Mouse (Mus musculus): Measurements from ENCODE around the gene Ptov1. TPM values are rescaled to one million over a fixed set of nuclear protein-coding genes. Genes with fewer than 3 reads are reported as not detected.

The Ptov1 gene
- polyA plus RNA-seq, 1 experiment from 2014 or later, result 437 TPM

GRCm38 (mm10) chr7:44864595-44865542 lies 4.7 kb downstream of the Ptov1 start:
- Histone ChIP-seq H3K36me3 (peaks cover 59% of the 10 kb centered on the region), H3K4me1 (peaks cover 55% of the 10 kb centered on the region), H3K4me2 (0 out of 2 replicates have a peak overlapping the region, but pooled peaks have one; percentile 3), H3K9me3 (replicated peaks) (no peaks in the 10 kb centered on the region), H3K27ac (0 out of 2 replicates have a peak overlapping the region, but pooled peaks have one; percentile 100), H3K27me3 (no peaks in the 10 kb centered on the region), H3K4me3 (replicated peaks) (0 out of 2 replicates have a peak overlapping the region, but pooled peaks have one; percentile 7), H3K9ac (0 out of 2 replicates have a peak overlapping the region, but pooled peaks have one; percentile 2)
- no peak for ATAC-seq (replicated peaks; ENCODE audit: low FRiP score)
- 81% methylated on average over 24 of the region's 24 CpGs for WGBS

GRCm38 (mm10) chr7:44863982-44864494 lies 5.5 kb downstream of the Ptov1 start:
- Histone ChIP-seq H3K27ac (no peak overlapping the region), H3K4me1 (peaks cover 55% of the 10 kb centered on the region), H3K36me3 (peaks cover 67% of the 10 kb centered on the region), H3K4me3 (replicated peaks) (no peak overlapping the region), H3K9ac (0 out of 2 replicates have a peak overlapping the region, but pooled peaks have one; percentile 2), H3K9me3 (replicated peaks) (no peaks in the 10 kb centered on the region), H3K4me2 (no peak overlapping the region), H3K27me3 (no peaks in the 10 kb centered on the region)
- WGBS, result 90% methylated on average over 11 of the region's 11 CpGs
- no peak for ATAC-seq (replicated peaks; ENCODE audit: low FRiP score)

- peaks cover 57% of the 10 kb centered on the region for H3K4me1 ChIP-seq
- H3K27me3 ChIP-seq, result no peaks in the 10 kb centered on the region
- ATAC-seq (replicated peaks; ENCODE audit: low FRiP score), result no peak
- peaks cover 69% of the 10 kb centered on the region for H3K36me3 ChIP-seq
- WGBS, result 90% methylated on average over 14 of the region's 14 CpGs
- no peak overlapping the region for H3K9ac ChIP-seq
- no peak overlapping the region for H3K4me3 ChIP-seq (replicated peaks)
- H3K4me2 ChIP-seq, result no peak overlapping the region
- H3K9me3 ChIP-seq (replicated peaks), result no peaks in the 10 kb centered on the region
- H3K27ac ChIP-seq, result no peak overlapping the region
Measured at GRCm38 (mm10) chr7:44863210-44863609, 6.4 kb downstream of the Ptov1 start.

- Histone ChIP-seq H3K27ac (no peak overlapping the region), H3K36me3 (peaks cover 69% of the 10 kb centered on the region), H3K4me1 (peaks cover 57% of the 10 kb centered on the region), H3K4me2 (no peak overlapping the region), H3K4me3 (replicated peaks) (no peak overlapping the region), H3K27me3 (no peaks in the 10 kb centered on the region), H3K9ac (no peak overlapping the region), H3K9me3 (replicated peaks) (no peaks in the 10 kb centered on the region)
- ATAC-seq (replicated peaks; ENCODE audit: low FRiP score), result no peak
- WGBS, result 78% methylated on average over 8 of the region's 8 CpGs
Measured at GRCm38 (mm10) chr7:44862434-44862833, 7.2 kb downstream of the Ptov1 start.

- Histone ChIP-seq H3K4me2 (no peak overlapping the region), H3K36me3 (peaks cover 66% of the 10 kb centered on the region), H3K27me3 (no peaks in the 10 kb centered on the region), H3K4me3 (replicated peaks) (no peak overlapping the region), H3K9ac (no peak overlapping the region), H3K4me1 (peaks cover 51% of the 10 kb centered on the region), H3K9me3 (replicated peaks) (no peaks in the 10 kb centered on the region), H3K27ac (peak overlapping the region; percentile 75)
- ATAC-seq (replicated peaks; ENCODE audit: low FRiP score), result no peak
- WGBS, result 78% methylated on average over 14 of the region's 14 CpGs
Measured at GRCm38 (mm10) chr7:44861429-44861816, 8.2 kb downstream of the Ptov1 start.

GRCm38 (mm10) chr7:44860576-44861428 lies 8.8 kb downstream of the Ptov1 start:
- peak overlapping the region; percentile 75 for H3K27ac ChIP-seq
- no peaks in the 10 kb centered on the region for H3K27me3 ChIP-seq
- peak overlapping the region; percentile 13; the same call in 1 of the 2 replicates for H3K4me3 ChIP-seq (replicated peaks)
- ATAC-seq (replicated peaks; ENCODE audit: low FRiP score), result peak; percentile 20; the same call in 1 of the 2 replicates
- H3K4me1 ChIP-seq, result peaks cover 51% of the 10 kb centered on the region
- no peak overlapping the region for H3K9ac ChIP-seq
- 55% methylated on average over 22 of the region's 22 CpGs for WGBS
- 0 out of 2 replicates have a peak overlapping the region, but pooled peaks have one; percentile 12 for H3K4me2 ChIP-seq
- H3K36me3 ChIP-seq, result peaks cover 61% of the 10 kb centered on the region
- H3K9me3 ChIP-seq (replicated peaks), result no peaks in the 10 kb centered on the region

GRCm38 (mm10) chr7:44859896-44860295 lies 9.7 kb downstream of the Ptov1 start:
- Histone ChIP-seq H3K27me3 (no peaks in the 10 kb centered on the region), H3K9ac (no peak overlapping the region), H3K9me3 (replicated peaks) (no peaks in the 10 kb centered on the region), H3K27ac (0 out of 2 replicates have a peak overlapping the region, but pooled peaks have one; percentile 16), H3K4me2 (no peak overlapping the region), H3K4me3 (replicated peaks) (no peak overlapping the region), H3K4me1 (peaks cover 51% of the 10 kb centered on the region), H3K36me3 (peaks cover 52% of the 10 kb centered on the region)
- WGBS, result 94% methylated on average over 11 of the region's 11 CpGs
- no peak for ATAC-seq (replicated peaks; ENCODE audit: low FRiP score)

GRCm38 (mm10) chr7:44857905-44858304 lies 11.7 kb downstream of the Ptov1 start:
- Histone ChIP-seq H3K9me3 (replicated peaks) (no peaks in the 10 kb centered on the region), H3K36me3 (peaks cover 36% of the 10 kb centered on the region), H3K27me3 (no peaks in the 10 kb centered on the region), H3K9ac (peak overlapping the region; percentile 70), H3K4me3 (replicated peaks) (peak overlapping the region; percentile 65), H3K4me2 (peak overlapping the region; percentile 81), H3K4me1 (peaks cover 65% of the 10 kb centered on the region), H3K27ac (peak overlapping the region; percentile 92)
- ATAC-seq (replicated peaks; ENCODE audit: low FRiP score), result no peak
- WGBS, result 25% methylated on average over 8 of the region's 8 CpGs

GRCm38 (mm10) chr7:44857042-44857552 lies 12.5 kb downstream of the Ptov1 start, which contains the start of gene Pnkp:
Gene Pnkp (plus strand): TSS chr7:44857139.
- peak within 1 kb of the TSS; percentile 92 for H3K27ac ChIP-seq
- H3K9me3 ChIP-seq (replicated peaks), result no peaks in the 10 kb centered on the region
- H3K4me1 ChIP-seq, result peaks cover 72% of the 10 kb centered on the region
- peak within 1 kb of the TSS; percentile 65 for H3K4me3 ChIP-seq (replicated peaks)
- H3K4me2 ChIP-seq, result peak within 1 kb of the TSS; percentile 81
- peak; percentile 7; the same call in 1 of the 2 replicates for ATAC-seq (replicated peaks; ENCODE audit: low FRiP score)
- H3K9ac ChIP-seq, result peak within 1 kb of the TSS; percentile 70
- WGBS, result under 1% methylated on average over 32 of the region's 32 CpGs
- no peaks in the 10 kb centered on the region for H3K27me3 ChIP-seq
- peaks cover 35% of the 10 kb centered on the region for H3K36me3 ChIP-seq

- no peaks in the 10 kb centered on the region for H3K27me3 ChIP-seq
- H3K9ac ChIP-seq, result peak overlapping the region; percentile 70
- peak overlapping the region; percentile 65 for H3K4me3 ChIP-seq (replicated peaks)
- 64% methylated on average over 9 of the region's 9 CpGs for WGBS
- H3K36me3 ChIP-seq, result peaks cover 32% of the 10 kb centered on the region
- peak overlapping the region; percentile 81 for H3K4me2 ChIP-seq
- peaks cover 73% of the 10 kb centered on the region for H3K4me1 ChIP-seq
- no peaks in the 10 kb centered on the region for H3K9me3 ChIP-seq (replicated peaks)
- ATAC-seq (replicated peaks; ENCODE audit: low FRiP score), result no peak
- peak overlapping the region; percentile 92 for H3K27ac ChIP-seq
Measured at GRCm38 (mm10) chr7:44856265-44856916, 13.2 kb downstream of the Ptov1 start.

GRCm38 (mm10) chr7:44855036-44855435 lies 14.6 kb downstream of the Ptov1 start:
- peaks cover 32% of the 10 kb centered on the region for H3K36me3 ChIP-seq
- 27% methylated on average over 10 of the region's 10 CpGs for WGBS
- no peak for ATAC-seq (replicated peaks; ENCODE audit: low FRiP score)
- peak overlapping the region; percentile 63 for H3K9ac ChIP-seq
- H3K27ac ChIP-seq, result peak overlapping the region; percentile 99
- H3K4me2 ChIP-seq, result peak overlapping the region; percentile 96
- no peaks in the 10 kb centered on the region for H3K27me3 ChIP-seq
- H3K9me3 ChIP-seq (replicated peaks), result no peaks in the 10 kb centered on the region
- peak overlapping the region; percentile 58 for H3K4me3 ChIP-seq (replicated peaks)
- peaks cover 73% of the 10 kb centered on the region for H3K4me1 ChIP-seq
